Mouse (Mus musculus) G1E (cell line): ENCODE results near the gene Rpl19.

Source experiments
- CTCF ChIP-seq: IDR thresholded peaks from 2 replicates; pipeline ENCODE4 v1.5.1; 2012; ENCODE audit warnings: low read depth, low read length, inconsistent platforms, mixed read lengths
- GATA1 ChIP-seq: IDR thresholded peaks from 2 replicates; pipeline ENCODE4 v1.6.1; 2012; ENCODE audit warnings: borderline replicate concordance, low read length, inconsistent platforms, mixed read lengths
- TAL1 ChIP-seq: conservative IDR thresholded peaks from 2 replicates; pipeline ENCODE4 v1.6.1; 2012; ENCODE audit warnings: low read depth, low read length, inconsistent platforms, mixed read lengths

- TF ChIP-seq CTCF, result peak; percentile 80
- TF ChIP-seq GATA1, result no peak
- TF ChIP-seq TAL1, result no peak
Measured at GRCm38 (mm10) chr11:98002627-98003026, 23.9 kb upstream of the Rpl19 start.
